ENCODE assay signal across 12 mouse cellular contexts in genomic region chr8:126931720-126932119, GRCm38 (mm10). TPM values are rescaled to one million over a fixed set of nuclear protein-coding genes. Genes with fewer than 3 reads are reported as not detected.
DNase-seq lines count a peak whose midpoint lies in the region; ATAC-seq and TF ChIP-seq lines count a peak whose summit lies in the region.
"Had no signal": no experiment of that assay in that cellular context is flagged by ENCODE, and none has a peak within 500 bp of the region (broad histone marks: within the 10 kb centered on the region; RNA-seq: fewer than 3 reads in every experiment).

No protein-coding gene starts in this region.

- H3K4me3 ChIP-seq in lung, embryonic 14.5 days (ENCODE audit: low read depth, low read length), result no peak overlapping the region
- H3K4me3 ChIP-seq in ES-Bruce4 (ENCODE audit: low read depth, low read length), result no peak overlapping the region
- H3K4me3 ChIP-seq in forebrain, embryonic 14.5 days (ENCODE audit: low read depth, low read length), result no peak overlapping the region
- H3K4me3 ChIP-seq: embryonic facial prominence, embryonic 15.5 days; hindbrain, embryonic 13.5 days; limb, embryonic 10.5 days had no signal

- DNase-seq in lung, embryonic 14.5 days, result no peak
- DNase-seq in lung, postnatal 25 days (ENCODE audit: low spot score), result no peak
- DNase-seq in adipocyte (ENCODE audit: low spot score), result peak; percentile 40
- no peak for DNase-seq in adrenal gland, postnatal 36 days
- DNase-seq in ovary, postnatal 14 days (ENCODE audit: low spot score), result no peak
- no peak for DNase-seq in forebrain, embryonic 14.5 days (ENCODE audit: low spot score)
- DNase-seq: cerebellum, adult 18-20 months had no signal

- WGBS in lung, embryonic 14.5 days, result 31% methylated on average over 2 of the region's 2 CpGs
- WGBS in forebrain, embryonic 14.5 days, result 38% methylated on average over 2 of the region's 2 CpGs

- H3K27ac ChIP-seq in lung, embryonic 14.5 days (ENCODE audit: low read depth), result no peak overlapping the region
- H3K27ac ChIP-seq in ES-Bruce4 (ENCODE audit: insufficient read depth, low read length), result peak overlapping the region; percentile 74
- no peak overlapping the region for H3K27ac ChIP-seq in forebrain, embryonic 14.5 days (ENCODE audit: low read depth, low read length)
- H3K27ac ChIP-seq: embryonic facial prominence, embryonic 15.5 days; hindbrain, embryonic 13.5 days; limb, embryonic 10.5 days had no signal

- TF ChIP-seq CTCF in lung, embryonic 14.5 days (IDR thresholded peaks at IDR 0.05; ENCODE audit: low read depth), result peak; percentile 56
- TF ChIP-seq CTCF in ES-Bruce4 (IDR thresholded peaks at IDR 0.05; ENCODE audit: low read depth, low read length), result no peak

- H3K4me1 ChIP-seq in lung, embryonic 14.5 days (ENCODE audit: insufficient read depth), result no peaks in the 10 kb centered on the region
- peaks cover 6% of the 10 kb centered on the region for H3K4me1 ChIP-seq in ES-Bruce4 (ENCODE audit: control insufficient read depth, insufficient read depth, low read length)
- H3K4me1 ChIP-seq in forebrain, embryonic 14.5 days (ENCODE audit: control insufficient read depth, insufficient read depth, low read length), result no peaks in the 10 kb centered on the region
- H3K4me1 ChIP-seq: embryonic facial prominence, embryonic 15.5 days; hindbrain, embryonic 13.5 days; limb, embryonic 10.5 days had no signal

- no peak for ATAC-seq in lung, embryonic 14.5 days (ENCODE audit: insufficient read depth)
- peak; percentile 66 for ATAC-seq in megakaryocyte-erythroid progenitor cell, adult 5-6 weeks (replicated peaks; ENCODE audit: low FRiP score, low TSS enrichment, poor library complexity, severe bottlenecking)
- ATAC-seq in forebrain, embryonic 14.5 days, result no peak

- no peak for TF ChIP-seq POLR2A in ES-Bruce4 (IDR thresholded peaks at IDR 0.05; ENCODE audit: insufficient read depth, low read length)

- no peak overlapping the region for H3K4me2 ChIP-seq in lung, embryonic 14.5 days
- H3K4me2 ChIP-seq in forebrain, embryonic 14.5 days (ENCODE audit: low read length), result no peak overlapping the region
- H3K4me2 ChIP-seq: embryonic facial prominence, embryonic 15.5 days; hindbrain, embryonic 13.5 days had no signal

- TF ChIP-seq EP300 in ES-Bruce4 (IDR thresholded peaks at IDR 0.05; ENCODE audit: insufficient read depth, low read depth, low read length), result no peak

- no peak overlapping the region for H3K9ac ChIP-seq in lung, embryonic 14.5 days
- H3K9ac ChIP-seq in ES-Bruce4 (ENCODE audit: low read depth, poor library complexity, severe bottlenecking), result no peak overlapping the region; the same call in 1 of the 2 replicates
- no peak overlapping the region for H3K9ac ChIP-seq in forebrain, embryonic 14.5 days (ENCODE audit: low read length)
- H3K9ac ChIP-seq: embryonic facial prominence, embryonic 15.5 days; hindbrain, embryonic 13.5 days had no signal

- no peaks in the 10 kb centered on the region for H3K27me3 ChIP-seq in lung, embryonic 14.5 days (ENCODE audit: insufficient read depth, low read length)
- H3K27me3 ChIP-seq in ES-Bruce4 (ENCODE audit: control insufficient read depth, insufficient read depth, low read length, poor library complexity, severe bottlenecking), result no peaks in the 10 kb centered on the region
- H3K27me3 ChIP-seq in forebrain, embryonic 14.5 days (replicated peaks; ENCODE audit: control insufficient read depth, insufficient read depth, low read length), result no peaks in the 10 kb centered on the region
- H3K27me3 ChIP-seq: embryonic facial prominence, embryonic 15.5 days; hindbrain, embryonic 13.5 days had no signal

- peaks cover 77% of the 10 kb centered on the region for H3K36me3 ChIP-seq in lung, embryonic 14.5 days (ENCODE audit: insufficient read depth)
- peaks cover 85% of the 10 kb centered on the region for H3K36me3 ChIP-seq in ES-Bruce4 (ENCODE audit: control insufficient read depth, insufficient read depth, low read length, poor library complexity, severe bottlenecking)
- peaks cover 59% of the 10 kb centered on the region for H3K36me3 ChIP-seq in forebrain, embryonic 14.5 days (ENCODE audit: control insufficient read depth, insufficient read depth, low read length)

- H3K9me3 ChIP-seq in lung, embryonic 14.5 days (ENCODE audit: low read depth, low read length), result no peaks in the 10 kb centered on the region
- H3K9me3 ChIP-seq in ES-Bruce4 (replicated peaks; ENCODE audit: control insufficient read depth, insufficient read depth, low read length, poor library complexity, severe bottlenecking), result no peaks in the 10 kb centered on the region
- H3K9me3 ChIP-seq in forebrain, embryonic 14.5 days (replicated peaks; ENCODE audit: control insufficient read depth, low read length), result no peaks in the 10 kb centered on the region
- H3K9me3 ChIP-seq: embryonic facial prominence, embryonic 15.5 days; hindbrain, embryonic 13.5 days; limb, embryonic 10.5 days had no signal

RNA-seq across cellular contexts. Expression of gene Tomm20, which starts 13.9 kb away (rescaled TPM):
- 215 and 218 TPM in 2 replicates for polyA plus RNA-seq in lung, embryonic 14.5 days (2014; fragmentation: Nextera tagmentation; extraction: Ambion mirVana)
- polyA plus RNA-seq in ES-Bruce4 (2011; ENCODE audit: insufficient read depth, insufficient read length, low read depth, missing spikeins), result 642 and 659 TPM in 2 replicates
- 123 and 130 TPM in 2 replicates for total RNA-seq in megakaryocyte-erythroid progenitor cell, adult 5-6 weeks (2014; fragmentation: Nextera tagmentation)
- 313 and 421 TPM in 2 replicates for total RNA-seq in megakaryocyte-erythroid progenitor cell, adult 5-6 weeks (2017)
- total RNA-seq in adrenal gland, postnatal 36 days (2021), result 100 to 1,000 TPM; 188 to 205 TPM
- polyA plus RNA-seq in forebrain, embryonic 14.5 days (2014; fragmentation: Nextera tagmentation; extraction: Ambion mirVana), result 218 and 229 TPM in 2 replicates

RNA-seq across cellular contexts. Expression of gene Rbm34, which starts 39.2 kb away (rescaled TPM):
- 25.0 and 26.6 TPM in 2 replicates for polyA plus RNA-seq in lung, embryonic 14.5 days (2014; fragmentation: Nextera tagmentation; extraction: Ambion mirVana)
- 55.0 and 58.7 TPM in 2 replicates for polyA plus RNA-seq in ES-Bruce4 (2011; ENCODE audit: insufficient read depth, insufficient read length, low read depth, missing spikeins)
- 24.4 and 31.7 TPM in 2 replicates for total RNA-seq in megakaryocyte-erythroid progenitor cell, adult 5-6 weeks (2014; fragmentation: Nextera tagmentation)
- total RNA-seq in megakaryocyte-erythroid progenitor cell, adult 5-6 weeks (2017), result 67.7 and 71.4 TPM in 2 replicates
- total RNA-seq in adrenal gland, postnatal 36 days (2021), result 10 to 100 TPM; 13.1 to 14.2 TPM
- 19.7 and 22.1 TPM in 2 replicates for polyA plus RNA-seq in forebrain, embryonic 14.5 days (2014; fragmentation: Nextera tagmentation; extraction: Ambion mirVana)
